Mouse (Mus musculus): Measurements from ENCODE around the gene Mvk. TPM values are rescaled to one million over a fixed set of nuclear protein-coding genes. Genes with fewer than 3 reads are reported as not detected.

The Mvk gene
- total RNA-seq (2023) = 10 to 100 TPM; 14.7 to 18.5 TPM

DNA sequence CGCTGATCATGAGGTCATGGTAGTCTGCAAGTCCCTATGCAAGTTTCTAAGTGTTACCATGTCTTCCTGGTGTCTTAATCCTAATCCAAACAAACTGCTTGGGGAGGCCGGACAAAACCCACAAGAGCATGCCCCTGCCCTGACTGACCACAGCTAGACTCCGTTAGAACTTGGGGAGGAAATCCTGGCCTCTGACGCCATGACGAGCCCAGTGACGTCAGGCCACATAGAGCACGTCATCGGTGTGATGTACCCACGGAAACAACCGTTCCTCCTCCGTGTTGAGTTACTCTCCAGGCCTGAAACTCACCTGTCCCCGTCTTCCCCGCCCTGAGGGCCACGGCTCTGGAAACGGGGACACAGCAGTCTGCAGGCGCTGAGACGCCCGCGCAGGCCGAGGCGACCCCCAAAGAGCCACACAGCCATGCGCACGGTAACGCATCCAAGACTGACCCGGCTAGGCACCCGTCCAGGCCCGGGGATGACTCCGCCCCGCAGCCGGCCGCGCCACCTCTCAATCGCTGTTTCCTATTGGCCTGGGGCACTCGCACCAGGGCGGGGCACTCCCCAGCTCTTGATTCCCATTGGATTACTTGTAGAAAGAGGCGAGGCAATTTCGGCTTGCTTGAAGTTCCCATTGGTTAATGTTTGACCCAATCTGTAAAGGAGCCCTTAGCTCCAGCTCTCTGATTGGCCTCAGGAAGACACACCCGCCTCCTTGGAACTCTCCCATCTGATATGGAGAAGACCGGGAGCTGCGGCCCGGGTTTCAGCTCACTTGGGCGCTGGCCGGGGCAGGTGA is at the start of gene Mvk, which contains the start of gene Mmab:
Mvk (plus strand) TSS at position 704 of the 802 bp plus-strand sequence.
Mmab (minus strand) TSS at position 495 of the 802 bp plus-strand sequence.

Other genes with a start within 250 kb of the Mvk start
- gene Foxn4, start 170.5 kb upstream of the Mvk start, total RNA-seq (2023) = not detected
- 10 to 100 TPM; 14.4 to 17.2 TPM for gene Myo1h, start 155.1 kb upstream of the Mvk start, total RNA-seq (2023)
- 10 to 100 TPM; 88.8 to 92.3 TPM for gene Kctd10, start 63.8 kb upstream of the Mvk start, total RNA-seq (2023)
- 10 to 100 TPM; 59.5 to 64.9 TPM for gene Ube3b, start 63.7 kb upstream of the Mvk start, total RNA-seq (2023)
- 1 to 10 TPM; 6.8 to 10.0 TPM for gene Mmab, start 209 bp upstream of the Mvk start, total RNA-seq (2023)
- gene Fam222a, start 123.7 kb downstream of the Mvk start, total RNA-seq (2023) = 1 to 10 TPM; 6.1 to 8.7 TPM
- gene Trpv4, start 214.2 kb downstream of the Mvk start, total RNA-seq (2023) = under 1 TPM in 1 of 2 experiments, not detected in 1; 0.70 TPM
- gene Gltp, start 246.7 kb downstream of the Mvk start, total RNA-seq (2023) = 100 to 1,000 TPM; 141 to 143 TPM